Mouse (Mus musculus) heart, adult 2 months (tissue): Measurements from ENCODE around the gene 2810021J22Rik. TPM values are rescaled to one million over a fixed set of nuclear protein-coding genes. Genes with fewer than 3 reads are reported as not detected.

Experiments
- DNase-seq, 2 experiments: peaks; one replicate each; pipeline ENCODE4 v3.0.0; 2021
- H3K27ac ChIP-seq: fragments of 200-600 bp; 2 replicates; pipeline ENCODE4 v1.8.1; 2022
- H3K27me3 ChIP-seq: fragments of 200-500 bp; 2 replicates; pipeline ENCODE4 v1.6.1; 2012; ENCODE audit warnings: mild to moderate bottlenecking, low read length, inconsistent platforms, mixed read lengths; ENCODE audit not compliant: control insufficient read depth, insufficient read depth
- H3K36me3 ChIP-seq: fragments of 200-500 bp; 2 replicates; pipeline ENCODE4 v1.6.1; 2012; ENCODE audit warnings: low read length, inconsistent platforms; ENCODE audit not compliant: control insufficient read depth, insufficient read depth
- H3K4me1 ChIP-seq: fragments of 200-500 bp; 2 replicates; pipeline ENCODE4 v1.6.1; 2011; ENCODE audit warnings: low read length; ENCODE audit not compliant: control insufficient read depth, insufficient read depth
- H3K4me3 ChIP-seq: fragments of 200-600 bp; 2 replicates; pipeline ENCODE4 v1.8.1; 2022
- H3K79me2 ChIP-seq: fragments of 200-500 bp; replicated peaks from 2 replicates; pipeline ENCODE4 v1.6.1; 2012; ENCODE audit warnings: mild to moderate bottlenecking, inconsistent platforms, low read length, moderate library complexity, mixed read lengths; ENCODE audit not compliant: control insufficient read depth, insufficient read depth
- H3K9ac ChIP-seq: fragments of 200-500 bp; 2 replicates; pipeline ENCODE4 v1.6.1; 2012; ENCODE audit warnings: low read depth, mild to moderate bottlenecking, control low read depth, inconsistent platforms, low read length, mixed read lengths
- CTCF ChIP-seq: fragments of 200-600 bp; IDR thresholded peaks from 2 replicates; pipeline ENCODE4 v1.8.1; 2022; ENCODE audit warnings: antibody characterized with exemption, mild to moderate bottlenecking, moderate library complexity
- EP300 ChIP-seq: fragments of 200-500 bp; IDR thresholded peaks from 2 replicates; pipeline ENCODE4 v1.6.1; 2011; ENCODE audit warnings: low read depth, low read length, control low read depth; ENCODE audit not compliant: insufficient read depth
- POLR2A ChIP-seq: fragments of 200-500 bp; IDR thresholded peaks from 2 replicates; pipeline ENCODE4 v1.6.1; 2011; ENCODE audit warnings: mild to moderate bottlenecking, low read depth, low read length, control low read depth; ENCODE audit not compliant: insufficient read depth
- WGBS: fragments of 180-500 bp; shearing (Covaris S2); methylation state at CpG from one replicate; pipeline ENCODE4 v1.1.7; 2018; 5-methylcytosine and 5-hydroxymethylcytosine counted together
- intact Hi-C: fragments of 180-260 bp; cut with DNase I; formaldehyde crosslinking; loops from one replicate; pipeline ENCODE4 v1.15.1; 2025
- polyA plus RNA-seq: library from polyadenylated mRNA; depleted of rRNA; stranded (reverse); fragments of >200 nt; gene quantifications from 2 replicates; pipeline ENCODE4 v1.2.3, GENCODE M21; 2012; rRNA removed
- total RNA-seq, 2 experiments: library from RNA; stranded (reverse); gene quantifications; 2 replicates each; pipeline ENCODE4 v1.2.3; 2021

The 2810021J22Rik gene
- total and polyA plus RNA-seq, 3 experiments: 2.1 to 3.1 (median 2.1) TPM

- no peaks in the 10 kb centered on the region for H3K36me3 ChIP-seq
- H3K4me3 ChIP-seq: no peak overlapping the region
- TF ChIP-seq POLR2A (no peak), CTCF (no peak), EP300 (no peak)
- no peak overlapping the region for H3K9ac ChIP-seq
- no peak for DNase-seq
- peaks cover 3% of the 10 kb centered on the region for H3K4me1 ChIP-seq
- WGBS: 83% methylated on average over 3 of the region's 3 CpGs
- intact Hi-C loops: no loop called here
- no peak overlapping the region for H3K27ac ChIP-seq
- H3K27me3 ChIP-seq: no peaks in the 10 kb centered on the region
- no peaks in the 10 kb centered on the region for H3K79me2 ChIP-seq
Measured at GRCm38 (mm10) chr11:58930254-58930653, 63.2 kb downstream of the 2810021J22Rik start.

GRCm38 (mm10) chr11:58931576-58931975 is 64.6 kb downstream of the 2810021J22Rik start:
- intact Hi-C loops: no loop called here
- H3K79me2 ChIP-seq: no peaks in the 10 kb centered on the region
- no peaks in the 10 kb centered on the region for H3K36me3 ChIP-seq
- no peak overlapping the region for H3K4me3 ChIP-seq
- TF ChIP-seq EP300 (no peak), CTCF (peak; percentile 26; the same call in 1 of the 2 replicates), POLR2A (no peak)
- 63% methylated on average over 4 of the region's 4 CpGs for WGBS
- H3K9ac ChIP-seq: no peak overlapping the region
- H3K27me3 ChIP-seq: no peaks in the 10 kb centered on the region
- no peak overlapping the region for H3K27ac ChIP-seq
- DNase-seq: no peak
- peaks cover 3% of the 10 kb centered on the region for H3K4me1 ChIP-seq

Other genes with a start within 250 kb of the 2810021J22Rik start
- gene Olfr323, start 236.7 kb upstream of the 2810021J22Rik start, total RNA-seq: not detected
- not detected in 2 replicates for gene Olfr323, start 236.7 kb upstream of the 2810021J22Rik start, polyA plus RNA-seq
- gene Trim58, start 226.8 kb upstream of the 2810021J22Rik start, total RNA-seq: under 1 TPM in 1 of 2 experiments, not detected in 1; 0.20 TPM
- 0.06 TPM in 1 of 2 replicates, not detected in the other for gene Trim58, start 226.8 kb upstream of the 2810021J22Rik start, polyA plus RNA-seq
- not detected for gene Olfr322, start 208.4 kb upstream of the 2810021J22Rik start, total RNA-seq
- gene Olfr322, start 208.4 kb upstream of the 2810021J22Rik start, polyA plus RNA-seq: not detected in 2 replicates
- gene Olfr320, start 186.1 kb upstream of the 2810021J22Rik start, total RNA-seq: not detected
- gene Olfr320, start 186.1 kb upstream of the 2810021J22Rik start, polyA plus RNA-seq: not detected in 2 replicates
- gene Olfr319, start 168.1 kb upstream of the 2810021J22Rik start, total RNA-seq: not detected
- not detected in 2 replicates for gene Olfr319, start 168.1 kb upstream of the 2810021J22Rik start, polyA plus RNA-seq
- gene Olfr318, start 143.2 kb upstream of the 2810021J22Rik start, total RNA-seq: not detected
- not detected in 2 replicates for gene Olfr318, start 143.2 kb upstream of the 2810021J22Rik start, polyA plus RNA-seq
- not detected for gene Olfr317, start 128.0 kb upstream of the 2810021J22Rik start, total RNA-seq
- not detected in 2 replicates for gene Olfr317, start 128.0 kb upstream of the 2810021J22Rik start, polyA plus RNA-seq
- gene Olfr316, start 114.5 kb upstream of the 2810021J22Rik start, total RNA-seq: not detected
- gene Olfr316, start 114.5 kb upstream of the 2810021J22Rik start, polyA plus RNA-seq: not detected in 2 replicates
- not detected for gene Olfr315, start 94.0 kb upstream of the 2810021J22Rik start, total RNA-seq
- not detected in 2 replicates for gene Olfr315, start 94.0 kb upstream of the 2810021J22Rik start, polyA plus RNA-seq
- gene Olfr314, start 84.3 kb upstream of the 2810021J22Rik start, total RNA-seq: not detected
- not detected in 2 replicates for gene Olfr314, start 84.3 kb upstream of the 2810021J22Rik start, polyA plus RNA-seq
- not detected for gene Fam183b, start 65.3 kb upstream of the 2810021J22Rik start, total RNA-seq
- gene Fam183b, start 65.3 kb upstream of the 2810021J22Rik start, polyA plus RNA-seq: 0.76 and 0.78 TPM in 2 replicates
- gene Olfr313, start 52.2 kb upstream of the 2810021J22Rik start, total RNA-seq: not detected
- gene Olfr313, start 52.2 kb upstream of the 2810021J22Rik start, polyA plus RNA-seq: not detected in 2 replicates
- not detected for gene Olfr312, start 38.0 kb upstream of the 2810021J22Rik start, total RNA-seq
- not detected in 2 replicates for gene Olfr312, start 38.0 kb upstream of the 2810021J22Rik start, polyA plus RNA-seq
- not detected for gene Olfr311, start 28.0 kb upstream of the 2810021J22Rik start, total RNA-seq
- gene Olfr311, start 28.0 kb upstream of the 2810021J22Rik start, polyA plus RNA-seq: not detected in 2 replicates
- 1 to 10 TPM in 1 of 2 experiments, under 1 TPM in 1; 0.77 to 1.3 TPM for gene Gm12258, start 20.1 kb upstream of the 2810021J22Rik start, total RNA-seq
- gene Gm12258, start 20.1 kb upstream of the 2810021J22Rik start, polyA plus RNA-seq: 1.3 and 2.8 TPM in 2 replicates
- gene Zfp39, start 37.0 kb downstream of the 2810021J22Rik start, total RNA-seq: 1 to 10 TPM; 2.9 to 3.7 TPM
- 0.88 and 1.2 TPM in 2 replicates for gene Zfp39, start 37.0 kb downstream of the 2810021J22Rik start, polyA plus RNA-seq
- gene Btnl10, start 50.7 kb downstream of the 2810021J22Rik start, total RNA-seq: not detected
- 0.04 and 0.09 TPM in 2 replicates for gene Btnl10, start 50.7 kb downstream of the 2810021J22Rik start, polyA plus RNA-seq
- gene Rnf187, start 71.7 kb downstream of the 2810021J22Rik start, total RNA-seq: 100 to 1,000 TPM; 164 to 177 TPM
- gene Rnf187, start 71.7 kb downstream of the 2810021J22Rik start, polyA plus RNA-seq: 182 and 190 TPM in 2 replicates
- 1 to 10 TPM in 1 of 2 experiments, under 1 TPM in 1; 0.81 to 1.1 TPM for gene Hist3h2ba, start 81.7 kb downstream of the 2810021J22Rik start, total RNA-seq
- 0.67 and 1.5 TPM in 2 replicates for gene Hist3h2ba, start 81.7 kb downstream of the 2810021J22Rik start, polyA plus RNA-seq
- gene Hist3h2a, start 87.5 kb downstream of the 2810021J22Rik start, total RNA-seq: 10 to 100 TPM; 13.6 to 14.0 TPM
- gene Hist3h2a, start 87.5 kb downstream of the 2810021J22Rik start, polyA plus RNA-seq: 12.6 and 15.4 TPM in 2 replicates
- under 1 TPM in 1 of 2 experiments, not detected in 1; 0.07 TPM for gene Trim17, start 87.5 kb downstream of the 2810021J22Rik start, total RNA-seq
- gene Trim17, start 87.5 kb downstream of the 2810021J22Rik start, polyA plus RNA-seq: 0.20 and 0.37 TPM in 2 replicates
- gene Trim11, start 110.9 kb downstream of the 2810021J22Rik start, total RNA-seq: 10 to 100 TPM; 11.9 to 14.0 TPM
- 14.3 and 19.4 TPM in 2 replicates for gene Trim11, start 110.9 kb downstream of the 2810021J22Rik start, polyA plus RNA-seq